Mouse (Mus musculus) gastrocnemius, adult 18-20 months (tissue): ENCODE measurements around the gene Il33. TPM values are rescaled to one million over a fixed set of nuclear protein-coding genes. Genes with fewer than 3 reads are reported as not detected.
"Not testable (repeated sequence)": the region's sequence is repeated elsewhere in the genome, so short reads cannot be mapped to it uniquely, and the experiment has no call there.

Experiments
- DNase-seq: peaks from one replicate; pipeline ENCODE4 v3.0.0; 2021; ENCODE audit warnings: low spot score
- total RNA-seq, 2 experiments: library from RNA; stranded (reverse); gene quantifications; 2 replicates each; pipeline ENCODE4 v1.2.3; 2021

Gene Il33
- total RNA-seq, 2 experiments from 2014 or later = 3.8 to 8.0 TPM

- no peak for DNase-seq
Measured at GRCm38 (mm10) chr19:29937445-29937844, 12.5 kb downstream of the Il33 start.

- DNase-seq = peak; percentile 35
Measured at GRCm38 (mm10) chr19:29940239-29940638, 15.3 kb downstream of the Il33 start.

GRCm38 (mm10) chr19:29941208-29941607 lies 16.3 kb downstream of the Il33 start:
- no peak for DNase-seq

GRCm38 (mm10) chr19:29942358-29942757 lies 17.4 kb downstream of the Il33 start:
- no peak for DNase-seq

GRCm38 (mm10) chr19:29944426-29944825 lies 19.5 kb downstream of the Il33 start:
- no peak for DNase-seq

GRCm38 (mm10) chr19:29944935-29945334 lies 20.0 kb downstream of the Il33 start:
- not testable (repeated sequence) for DNase-seq

- DNase-seq = no peak
Measured at GRCm38 (mm10) chr19:29945557-29946422, 20.9 kb downstream of the Il33 start.

- DNase-seq = no peak
Measured at GRCm38 (mm10) chr19:29946423-29946716, 21.5 kb downstream of the Il33 start.

- DNase-seq = no peak
Measured at GRCm38 (mm10) chr19:29947056-29947455, 22.1 kb downstream of the Il33 start.

- peak; percentile 86 for DNase-seq
Measured at GRCm38 (mm10) chr19:29947891-29948801, 23.2 kb downstream of the Il33 start.

GRCm38 (mm10) chr19:29952538-29952937 lies 27.6 kb downstream of the Il33 start:
- DNase-seq = no peak

- no peak for DNase-seq
Measured at GRCm38 (mm10) chr19:29953833-29954232, 28.9 kb downstream of the Il33 start.

GRCm38 (mm10) chr19:29955454-29955853 lies 30.5 kb downstream of the Il33 start:
- no peak for DNase-seq

- no peak for DNase-seq
Measured at GRCm38 (mm10) chr19:29960906-29961305, 36.0 kb downstream of the Il33 start.

- DNase-seq = no peak
Measured at GRCm38 (mm10) chr19:29961842-29962241, 36.9 kb downstream of the Il33 start.

GRCm38 (mm10) chr19:29963598-29964092 lies 38.7 kb downstream of the Il33 start:
- DNase-seq = no peak

- no peak for DNase-seq
Measured at GRCm38 (mm10) chr19:29967960-29968359, 43.0 kb downstream of the Il33 start.

- peak; percentile 65 for DNase-seq
Measured at GRCm38 (mm10) chr19:29973396-29973795, 48.5 kb downstream of the Il33 start.

GRCm38 (mm10) chr19:29978847-29979246 lies 53.9 kb downstream of the Il33 start:
- peak; percentile 60 for DNase-seq

GRCm38 (mm10) chr19:29979452-29980089 lies 54.7 kb downstream of the Il33 start:
- no peak for DNase-seq

- DNase-seq = no peak
Measured at GRCm38 (mm10) chr19:29984208-29985005, 59.5 kb downstream of the Il33 start.
